Mouse (Mus musculus) gastrocnemius, adult 18-20 months (tissue): Measurements from ENCODE around the gene Nol9. TPM values are rescaled to one million over a fixed set of nuclear protein-coding genes. Genes with fewer than 3 reads are reported as not detected.
"Not testable (repeated sequence)": the region's sequence is repeated elsewhere in the genome, so short reads cannot be mapped to it uniquely, and the experiment has no call there.

Experiments
- DNase-seq: peaks from one replicate; pipeline ENCODE4 v3.0.0; 2021; ENCODE audit warnings: low spot score
- total RNA-seq, 2 experiments: library from RNA; stranded (reverse); gene quantifications; 2 replicates each; pipeline ENCODE4 v1.2.3; 2021

Gene Nol9
- total RNA-seq, 2 experiments from 2014 or later: 8.7 to 9.5 TPM

DNA sequence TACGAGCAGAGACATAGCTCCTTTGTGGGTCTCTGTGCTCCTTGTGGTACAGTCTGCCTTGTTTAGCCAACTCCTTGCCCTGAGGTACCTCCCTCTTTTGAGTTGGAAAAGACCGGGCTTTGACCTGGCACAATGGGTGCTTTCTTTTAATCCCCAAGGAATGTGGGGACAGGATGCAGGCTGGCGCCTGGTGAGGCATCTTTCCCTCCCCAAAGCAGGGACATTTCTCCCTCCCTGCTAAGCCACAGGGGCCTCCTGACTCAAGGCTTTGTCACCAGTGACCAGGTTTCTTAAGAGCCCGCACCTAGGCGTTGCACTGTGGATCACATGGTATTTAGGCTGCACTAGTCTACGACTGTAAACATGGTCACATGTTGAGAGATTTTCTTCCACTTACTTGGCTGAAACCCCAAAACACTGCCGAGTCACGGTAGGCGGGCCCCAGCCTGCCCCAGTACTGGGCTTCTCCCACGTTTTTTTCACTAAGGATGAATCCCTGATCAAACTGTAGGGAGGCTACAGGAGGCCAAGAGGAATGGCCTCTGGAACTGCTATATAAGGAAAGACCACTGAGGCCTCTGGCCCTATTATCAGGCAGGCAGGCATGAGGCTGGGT, 28.9 kb upstream of the Nol9 start:
- DNase-seq: peak; percentile 76

DNA sequence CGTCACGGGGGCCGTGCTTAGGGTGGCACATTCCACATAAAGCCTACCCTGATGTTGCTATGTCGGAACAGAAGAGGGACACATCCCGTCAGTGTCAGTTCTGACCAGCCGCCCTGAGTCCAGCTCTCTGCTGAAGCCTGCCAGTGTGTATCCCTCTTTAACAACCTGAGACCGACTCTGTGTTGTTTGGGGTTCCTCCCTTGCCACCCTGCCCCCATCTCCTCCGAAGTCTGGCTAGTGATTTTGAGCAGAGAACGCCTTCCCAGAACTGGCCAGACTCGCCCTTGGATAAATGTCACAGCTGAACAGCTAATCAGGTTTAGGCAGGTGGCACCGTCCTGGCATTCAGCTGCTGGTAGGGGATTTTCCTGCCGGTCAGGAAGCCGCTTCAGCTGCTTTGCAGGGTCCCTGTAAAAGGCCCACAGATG, 28.4 kb upstream of the Nol9 start:
- peak; percentile 52 for DNase-seq

DNA sequence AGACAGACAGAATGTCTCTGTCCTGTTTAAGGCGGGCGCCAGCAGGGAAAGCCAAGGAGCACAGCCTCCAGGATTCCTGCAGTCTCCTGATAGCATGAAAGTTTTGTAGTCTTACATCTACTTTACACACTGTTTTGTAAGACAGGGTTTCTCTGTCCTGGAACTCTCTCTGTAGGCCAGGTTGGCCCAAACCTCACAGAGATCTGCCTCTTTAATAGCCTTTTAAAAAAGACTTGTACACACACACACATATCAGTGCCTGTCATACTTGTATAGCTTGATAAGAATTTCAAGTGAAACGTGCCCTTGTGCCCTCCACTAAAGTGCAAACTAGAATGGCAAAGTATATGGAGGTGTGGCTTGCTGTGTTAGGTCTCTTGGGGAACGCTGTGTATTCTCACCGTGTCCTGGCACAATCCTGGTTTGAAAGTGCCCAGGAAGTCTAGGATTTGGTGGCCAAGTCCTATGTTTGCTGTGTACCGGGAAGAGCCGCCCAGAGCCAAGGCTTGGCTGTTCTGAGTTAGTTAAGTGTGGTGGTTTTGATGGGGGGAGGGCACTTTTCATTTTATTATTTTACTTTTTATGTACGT, 27.9 kb upstream of the Nol9 start:
- no peak for DNase-seq

DNA sequence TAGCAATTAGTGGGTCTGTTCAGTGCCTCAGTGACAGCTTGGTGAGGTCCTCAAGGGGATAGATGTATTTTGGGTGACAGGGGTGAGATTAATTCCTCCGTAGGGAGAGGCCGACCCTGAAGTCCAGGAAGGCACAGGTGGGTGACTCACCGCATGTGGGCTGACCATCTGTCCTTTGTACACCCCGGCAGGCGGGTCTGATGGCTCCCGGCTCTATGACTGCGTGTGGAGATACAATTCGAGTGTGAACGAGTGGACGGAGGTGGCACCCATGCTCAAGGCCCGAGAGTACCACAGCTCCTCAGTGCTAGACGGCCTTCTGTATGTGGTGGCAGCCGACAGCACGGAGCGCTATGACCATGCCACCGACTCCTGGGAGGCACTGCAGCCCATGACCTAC, 27.0 kb upstream of the Nol9 start:
- no peak for DNase-seq

DNA sequence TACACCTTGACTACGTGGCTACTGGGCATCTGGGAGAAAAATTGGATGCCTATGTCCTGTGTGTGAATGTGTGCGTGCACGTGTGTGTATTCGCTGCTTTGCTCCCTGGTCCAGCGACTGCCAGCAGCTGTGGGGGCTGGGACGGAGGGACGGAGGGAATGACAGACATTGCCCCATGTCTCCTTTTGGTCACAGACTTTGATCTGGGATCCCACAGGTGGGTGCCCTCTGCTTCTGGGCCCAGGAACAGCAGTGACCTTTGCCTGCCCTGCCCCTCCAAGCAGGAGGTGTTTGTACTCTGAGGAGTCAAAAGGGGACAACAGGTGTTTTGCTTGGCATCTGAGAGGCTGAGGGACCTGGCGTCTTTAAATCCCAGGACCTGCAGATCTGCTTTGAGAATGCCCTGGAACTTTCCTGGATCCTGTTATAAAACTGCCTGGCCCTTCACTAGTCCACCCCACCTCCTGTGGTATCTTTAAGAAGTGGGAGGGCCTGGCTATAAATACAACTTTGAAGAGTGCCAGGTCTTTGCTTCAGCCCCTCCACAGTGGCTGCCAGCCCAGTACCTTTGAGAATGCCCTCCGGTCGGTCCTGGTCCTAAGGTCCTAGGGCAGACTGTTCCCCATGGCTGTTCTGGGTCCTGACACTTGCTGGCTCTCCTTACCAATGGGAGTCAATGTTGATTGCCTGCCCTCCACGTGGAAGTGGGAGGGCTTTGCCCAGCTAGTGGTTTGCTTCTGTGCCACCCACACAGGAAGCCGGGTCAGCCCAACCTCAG, 25.9 kb upstream of the Nol9 start:
- DNase-seq: peak; percentile 74

DNA sequence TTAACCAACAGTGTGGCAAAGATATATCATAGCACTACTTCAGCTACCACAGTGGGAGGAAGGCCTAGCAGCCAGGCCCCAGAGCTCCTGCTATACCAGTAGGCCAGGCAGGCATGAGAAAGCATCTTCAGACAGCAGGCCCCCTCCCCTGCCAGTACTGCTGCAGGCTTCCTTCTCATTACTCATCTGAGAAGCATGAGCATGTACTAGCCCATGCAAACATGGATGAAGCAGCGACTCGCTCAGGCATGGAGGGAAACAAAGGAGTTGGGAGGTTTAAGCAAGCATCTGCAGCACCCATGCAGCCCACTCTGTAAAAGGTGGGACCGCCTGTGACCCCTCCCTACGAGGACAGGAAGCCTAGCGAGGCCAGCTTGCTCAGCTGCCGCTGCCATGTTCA, 20.0 kb upstream of the Nol9 start:
- DNase-seq: no peak

DNA sequence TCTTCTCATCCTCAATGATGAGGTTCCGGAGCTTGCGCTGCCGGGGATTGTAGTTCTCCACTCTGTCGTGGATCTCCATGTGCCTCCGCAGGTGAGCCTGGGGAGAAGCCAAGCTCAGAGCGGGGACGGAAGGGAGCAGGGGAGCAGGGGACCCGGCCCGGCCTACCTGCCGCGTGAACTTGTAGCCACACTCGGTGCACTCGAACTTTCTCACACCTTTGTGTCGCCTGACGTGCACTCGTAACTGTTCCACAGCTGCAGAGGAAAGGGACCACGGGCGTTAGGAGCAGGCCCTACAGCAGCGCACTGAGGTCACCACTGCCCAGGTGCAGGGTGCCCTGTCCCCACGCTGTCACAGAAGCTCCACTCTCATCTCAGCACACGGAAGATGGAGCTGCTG, 19.1 kb upstream of the Nol9 start:
- DNase-seq: no peak

DNA sequence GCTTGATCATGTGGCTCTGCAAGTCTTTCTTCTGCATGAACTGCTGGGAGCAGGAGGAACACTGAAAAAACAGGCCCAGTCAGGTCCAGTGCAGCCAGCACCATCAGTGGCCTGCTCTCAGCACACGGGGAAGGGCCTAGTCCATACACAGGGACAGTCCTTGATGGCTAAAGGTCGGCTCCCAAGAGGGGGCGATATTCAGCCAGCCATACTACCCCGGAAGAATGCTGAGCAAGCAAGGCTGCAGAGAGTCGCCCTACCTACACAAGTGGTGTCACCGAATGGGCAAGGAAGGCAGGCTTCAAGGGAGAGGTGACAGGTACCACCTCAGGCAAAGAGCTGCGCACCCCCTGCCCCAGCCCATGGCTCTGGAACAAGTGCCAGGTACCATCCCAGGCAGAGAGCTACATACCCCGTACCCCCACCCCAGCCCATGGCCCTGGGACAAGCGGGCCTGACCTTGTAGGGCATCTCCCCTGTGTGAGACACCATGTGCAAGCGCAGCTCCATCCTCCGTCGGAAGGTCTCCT, 17.5 kb upstream of the Nol9 start:
- DNase-seq: no peak

DNA sequence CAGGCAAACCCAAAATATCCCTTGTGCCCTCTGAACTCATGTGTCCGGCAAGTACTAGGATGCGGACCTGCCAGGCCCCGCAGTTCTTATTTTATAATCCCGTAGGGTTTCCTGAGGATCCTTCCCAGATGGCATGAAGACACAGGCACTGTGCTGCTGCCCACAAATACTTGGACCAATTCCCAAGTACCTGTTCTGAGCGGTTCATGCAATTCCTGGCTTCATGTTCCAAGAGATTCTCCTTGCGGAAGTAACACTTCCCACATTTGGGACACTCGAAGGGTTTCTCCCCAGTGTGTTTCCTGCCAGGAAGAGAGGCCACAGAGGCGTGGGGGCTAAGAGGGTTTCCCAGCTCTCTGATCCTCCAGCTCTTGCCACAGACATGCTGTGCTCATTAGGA, 16.6 kb upstream of the Nol9 start:
- DNase-seq: no peak

DNA sequence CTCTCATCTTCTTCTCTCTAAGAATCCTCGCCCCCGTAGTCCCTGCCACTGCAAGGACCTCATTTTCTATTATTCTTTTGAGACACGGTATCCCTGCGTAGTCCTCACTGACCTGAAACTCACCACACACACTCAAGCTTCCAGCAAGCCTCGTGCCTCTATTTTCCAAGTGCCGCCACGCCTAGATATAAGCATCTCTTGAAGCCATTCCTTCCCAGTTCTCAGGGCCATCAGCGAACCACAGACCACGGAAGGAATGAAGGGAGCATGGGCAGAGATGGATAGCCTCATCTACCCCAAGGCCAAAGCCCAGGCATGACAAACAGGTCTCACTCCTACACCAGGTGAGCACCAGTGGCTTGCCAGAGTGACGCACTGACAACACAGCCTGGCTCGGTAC, 14.6 kb upstream of the Nol9 start:
- DNase-seq: no peak

DNA sequence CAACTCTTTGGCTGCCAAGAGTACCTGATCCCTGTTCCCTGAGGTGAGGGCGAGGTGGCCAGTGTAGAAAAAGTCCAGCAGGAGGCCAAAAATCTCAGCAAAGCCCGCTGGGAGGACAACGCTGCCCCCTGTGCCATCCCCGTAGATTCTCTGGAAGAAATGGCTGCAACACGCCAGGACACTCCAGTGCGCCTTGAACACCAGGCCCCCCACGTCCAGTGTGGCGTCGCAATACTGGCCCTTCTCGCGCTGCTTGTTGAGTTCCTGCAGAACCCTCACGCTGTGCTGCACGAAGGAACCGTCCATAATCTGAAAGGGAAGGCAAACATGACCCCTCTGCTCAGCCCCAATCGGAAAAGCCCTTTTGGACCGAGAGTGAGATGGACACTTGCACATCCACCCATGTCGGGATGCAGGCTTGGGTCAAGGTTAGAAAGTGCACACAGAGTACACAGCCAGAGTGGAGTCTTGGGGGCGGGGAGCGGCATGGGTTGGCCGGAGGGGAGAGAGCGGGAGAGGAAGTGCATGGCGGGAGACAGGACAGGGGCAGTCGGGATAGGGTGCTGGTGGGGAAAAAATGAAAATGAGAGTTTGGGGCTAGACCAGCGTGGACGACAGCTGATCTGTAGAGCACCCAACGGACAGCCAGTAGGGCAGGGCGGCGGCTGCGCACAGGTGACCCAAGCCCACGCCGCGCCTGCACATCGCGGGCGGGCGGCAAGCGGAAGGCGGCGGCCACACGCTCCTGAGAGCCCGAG, 12.2 kb upstream of the Nol9 start:
- no peak for DNase-seq

DNA sequence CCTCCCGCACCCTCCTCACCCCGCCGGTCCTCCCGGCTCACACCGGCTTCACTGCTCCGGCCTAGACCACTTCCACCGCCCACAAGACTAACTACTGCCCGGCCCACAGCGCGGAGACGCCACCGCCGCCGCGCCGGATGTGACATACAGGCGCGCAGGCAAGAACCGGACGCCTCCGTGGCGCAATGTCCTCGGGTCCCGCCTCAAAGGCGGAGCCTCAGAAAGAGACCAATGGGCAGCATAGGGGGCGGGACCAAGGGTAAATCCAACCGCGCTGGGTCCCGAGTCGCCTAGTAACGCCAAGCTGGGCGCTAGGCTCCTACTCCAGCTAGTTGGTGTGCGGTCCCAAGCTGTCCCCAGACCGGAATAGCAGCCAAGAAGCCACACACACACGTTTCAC, 11.6 kb upstream of the Nol9 start, which contains the start of gene Zbtb48:
Gene Zbtb48, minus strand, starts transcription at position 148 of the 400 bp plus-strand sequence.
- peak; percentile 97 for DNase-seq

DNA sequence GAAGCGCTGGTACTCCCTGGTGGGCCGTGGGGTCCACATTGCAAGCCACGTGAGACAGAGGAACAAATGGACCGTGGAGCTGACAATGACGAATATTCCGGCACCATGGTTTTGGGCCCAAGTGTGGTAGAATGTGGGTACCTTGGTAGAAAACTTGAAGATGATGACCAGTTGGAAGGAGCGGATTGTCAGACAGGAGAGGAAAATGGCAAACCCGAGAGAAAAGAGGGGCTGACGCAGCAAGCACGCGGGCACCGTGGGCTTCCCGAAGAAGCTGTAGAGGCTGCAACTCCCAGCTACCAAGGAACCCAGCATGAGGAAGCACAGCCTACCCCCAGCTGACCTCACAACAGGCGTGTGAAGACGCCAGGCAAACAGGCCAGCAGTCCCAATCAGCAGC, 10.7 kb upstream of the Nol9 start:
- DNase-seq: no peak

DNA sequence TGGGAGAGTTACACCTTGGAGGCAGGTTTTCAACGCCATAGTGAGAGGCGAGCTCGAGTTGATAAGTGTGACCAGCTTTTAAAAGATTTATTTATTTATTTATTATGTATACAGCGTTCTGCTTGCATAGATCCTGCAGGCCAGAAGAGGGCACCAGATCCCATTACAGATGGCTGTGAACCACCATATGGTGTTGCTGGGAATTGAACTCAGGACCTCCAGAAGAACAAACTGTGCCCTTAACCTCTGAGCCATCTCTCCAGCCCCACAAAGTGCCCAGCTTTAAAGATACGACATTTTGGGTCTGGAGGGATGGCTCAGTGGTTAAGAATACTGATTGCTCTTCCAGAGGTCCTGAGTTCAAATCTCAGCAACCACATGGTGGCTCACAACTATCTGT, 10.0 kb upstream of the Nol9 start:
- no peak for DNase-seq

DNA sequence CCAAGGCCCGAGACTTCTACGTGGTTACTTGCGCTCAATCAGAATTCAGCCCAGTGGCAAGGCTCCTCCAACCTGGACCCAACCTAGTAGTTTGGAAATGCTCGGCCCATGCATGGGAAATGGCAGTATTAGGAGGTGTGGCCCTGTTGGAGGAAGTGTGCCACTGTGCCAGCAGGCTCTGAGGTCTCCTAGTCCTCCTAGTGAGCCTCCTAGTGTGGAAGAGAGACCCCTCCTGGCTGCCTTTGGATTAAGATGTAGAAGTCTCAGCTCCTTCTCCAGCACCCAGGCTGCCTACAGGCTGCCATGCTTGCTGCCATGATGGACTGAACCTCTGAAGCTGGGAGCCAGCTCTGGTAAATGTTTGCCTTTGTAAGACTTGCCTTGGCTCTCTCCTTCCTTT, 9.1 kb upstream of the Nol9 start:
- no peak for DNase-seq

DNA sequence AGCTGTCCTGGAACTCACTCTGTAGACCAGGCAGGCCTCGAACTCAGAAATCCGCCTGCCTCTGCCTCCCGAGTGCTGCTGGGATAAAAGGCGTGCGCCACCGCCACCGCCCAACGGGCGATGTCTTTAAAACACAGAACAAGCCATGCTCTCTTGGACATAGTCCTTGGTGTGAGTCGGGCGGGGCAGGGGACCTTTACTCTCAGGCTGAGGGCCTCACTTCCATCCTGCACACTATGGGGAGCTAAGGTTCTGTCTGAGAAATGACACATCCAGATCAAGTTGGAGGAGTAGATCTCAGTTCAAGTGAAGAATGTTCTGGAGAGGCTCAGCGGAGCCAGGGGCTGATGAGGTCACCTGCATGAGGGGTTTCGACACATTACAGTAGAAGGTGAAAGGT, 6.2 kb upstream of the Nol9 start:
- DNase-seq: no peak

DNA sequence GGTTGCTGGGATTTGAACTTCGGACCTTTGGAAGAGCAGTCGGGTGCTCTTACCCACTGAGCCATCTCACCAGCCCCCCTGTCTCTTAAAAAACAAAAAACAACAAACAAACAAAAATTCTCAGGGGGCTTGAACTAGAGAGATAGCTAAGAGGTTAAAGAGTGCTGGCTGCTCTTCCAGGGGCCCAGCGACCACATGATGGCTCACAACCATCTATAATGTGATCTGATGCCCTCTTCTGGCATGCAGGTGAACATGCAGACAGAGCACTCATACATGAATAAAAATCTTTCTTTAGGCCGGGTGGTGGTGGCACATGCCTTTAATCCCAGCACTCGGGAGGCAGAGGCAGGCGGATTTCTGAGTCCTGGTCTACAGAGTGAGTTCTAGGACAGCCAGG, 2.7 kb upstream of the Nol9 start:
- DNase-seq: not testable (repeated sequence)

DNA sequence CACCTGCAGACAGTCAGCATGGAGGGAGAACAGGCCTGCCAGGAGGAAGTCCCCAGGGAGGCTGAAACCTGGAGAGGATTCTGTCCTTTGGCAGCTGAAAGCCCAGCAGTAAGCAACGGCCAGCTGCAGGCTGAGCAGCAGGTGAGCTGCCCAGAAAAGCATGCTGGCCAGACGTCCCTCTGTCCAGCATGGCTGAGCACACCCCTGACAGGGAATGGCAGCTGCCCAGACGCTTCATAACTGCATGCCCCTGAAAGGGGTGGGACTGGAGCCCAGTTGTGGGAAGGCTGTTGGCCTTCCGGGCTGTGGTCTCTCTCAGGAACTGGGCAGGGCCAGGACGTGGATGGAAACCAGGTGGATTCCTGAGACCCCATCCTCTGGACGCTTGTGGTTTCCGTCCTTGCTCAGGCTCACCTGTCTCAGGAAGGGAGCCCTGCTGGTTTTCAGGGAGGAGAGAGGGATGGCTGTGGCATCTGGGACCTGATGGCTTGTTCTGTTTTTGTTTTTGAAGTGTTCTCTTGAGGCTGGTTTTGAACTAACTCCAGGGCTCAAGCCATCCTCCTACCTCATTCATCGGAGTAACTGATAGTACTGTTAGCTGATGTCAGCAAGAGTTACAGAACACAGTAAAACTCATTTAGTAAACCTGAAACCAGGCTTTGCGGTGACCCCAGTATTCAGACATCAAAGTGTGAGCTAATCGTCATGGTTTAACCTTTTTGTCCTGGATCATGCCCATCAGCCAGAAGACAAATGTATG, 716 bp upstream of the Nol9 start, which contains the start of gene Tas1r1:
Gene Tas1r1, minus strand, starts transcription at position 344 of the 760 bp plus-strand sequence.
- DNase-seq: peak; percentile 53

DNA sequence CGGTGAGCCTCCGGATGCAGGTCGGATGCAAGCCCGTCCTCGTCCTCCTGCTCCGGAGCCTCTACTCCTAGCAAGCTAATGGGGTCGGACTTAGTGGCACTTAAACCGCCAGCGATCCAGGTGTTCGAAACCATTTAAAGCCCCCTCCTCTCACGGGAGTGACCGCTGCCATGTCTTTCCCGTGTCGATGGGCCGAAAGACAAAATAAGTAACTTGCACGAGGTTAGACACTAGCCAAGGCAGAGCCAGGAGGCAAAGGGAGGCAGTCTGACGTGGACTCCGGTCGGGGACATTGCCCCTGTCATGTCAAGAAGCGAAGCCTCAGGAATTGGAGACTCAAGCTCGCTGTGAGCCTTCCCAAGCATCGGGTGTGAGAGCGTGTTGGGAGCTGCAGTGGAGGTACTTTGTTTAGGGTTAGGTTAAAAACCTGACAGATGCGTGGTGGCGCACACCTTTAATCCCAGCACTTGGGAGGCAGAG, 750 bp downstream of the Nol9 start:
- no peak for DNase-seq

DNA sequence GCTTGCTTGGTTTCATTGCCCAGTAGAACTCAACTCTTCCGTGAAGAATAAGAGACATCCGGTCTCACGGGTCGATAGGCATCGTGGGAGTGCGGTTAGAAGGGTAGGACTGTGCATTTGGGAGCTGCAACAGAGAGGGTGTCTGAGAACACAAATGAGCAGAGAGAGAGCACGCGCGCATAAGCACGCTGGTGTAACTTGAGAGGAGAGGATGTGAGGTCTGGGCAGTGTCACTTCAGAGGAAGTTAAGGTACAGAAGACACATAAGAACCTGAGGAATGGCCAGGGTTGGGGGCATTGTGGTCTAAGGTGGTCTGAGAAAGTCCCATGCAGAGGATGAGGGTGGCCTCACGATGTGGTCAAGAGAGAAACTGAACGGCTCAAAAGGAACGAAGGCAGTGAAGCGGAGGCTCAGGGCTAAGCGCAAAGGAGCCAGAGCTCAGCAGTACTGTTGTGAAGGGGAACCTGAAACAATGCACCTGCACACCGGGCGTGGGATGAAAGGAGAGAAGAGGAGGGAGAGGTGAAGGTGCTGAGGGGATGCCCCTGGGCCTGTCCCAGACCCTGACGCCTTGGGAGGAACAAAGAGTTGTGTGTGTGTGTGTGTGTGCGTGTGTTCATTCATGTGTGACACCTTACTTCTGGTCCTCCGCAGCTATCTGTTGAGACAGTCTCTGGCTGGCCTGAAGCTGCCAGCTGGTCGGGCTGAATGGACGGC, 3.0 kb downstream of the Nol9 start:
- DNase-seq: no peak
